Mouse (Mus musculus): ENCODE data around the gene Gna14. TPM values are rescaled to one million over a fixed set of nuclear protein-coding genes. Genes with fewer than 3 reads are reported as not detected.
A peak's percentile ranks its signal among the peaks of the same experiment; 100 is the strongest.

Gene Gna14
- polyA plus RNA-seq, 1 experiment from 2014 or later: 0.28 TPM

DNA sequence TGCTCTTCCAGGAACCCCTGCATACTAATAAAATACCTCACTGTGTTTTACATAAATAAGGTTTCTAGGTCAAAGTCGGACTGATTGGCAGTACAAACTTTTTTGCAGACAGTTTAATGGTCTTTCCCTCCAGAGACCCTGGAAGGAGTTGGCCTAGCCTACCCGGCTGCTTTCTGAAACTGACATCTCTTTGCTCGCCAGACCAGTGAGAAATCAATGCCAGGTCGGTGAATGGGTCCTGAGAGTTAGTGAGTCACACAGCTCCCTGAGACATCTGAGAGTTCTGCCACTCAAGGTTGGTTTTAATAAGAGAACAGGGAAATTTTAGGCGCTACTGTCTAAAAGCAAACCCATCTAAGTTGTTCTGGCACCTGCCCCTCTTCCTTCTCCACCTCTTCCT is 49.1 kb downstream of the Gna14 start:
- no peak overlapping the region for H3K4me3 ChIP-seq (ENCODE audit: low read depth, low read length)
- no peaks in the 10 kb centered on the region for H3K36me3 ChIP-seq (ENCODE audit: control insufficient read depth, insufficient read depth, low read length)
- H3K9ac ChIP-seq (ENCODE audit: low read depth, low read length): no peak overlapping the region
- WGBS: 70% methylated on average over 5 of the region's 5 CpGs
- H3K27ac ChIP-seq (ENCODE audit: low read depth, low read length): no peak overlapping the region
- H3K9me3 ChIP-seq (ENCODE audit: control insufficient read depth, low read length): no peaks in the 10 kb centered on the region
- H3K4me1 ChIP-seq (replicated peaks; ENCODE audit: control insufficient read depth, insufficient read depth, low read length): no peaks in the 10 kb centered on the region
- ATAC-seq (ENCODE audit: low FRiP score) (no peak), DNase-seq (ENCODE audit: low spot score) (no peak)
- no peaks in the 10 kb centered on the region for H3K27me3 ChIP-seq (ENCODE audit: control insufficient read depth, insufficient read depth, low read length)
- H3K4me2 ChIP-seq (replicated peaks; ENCODE audit: low read depth, low read length): no peak overlapping the region

DNA sequence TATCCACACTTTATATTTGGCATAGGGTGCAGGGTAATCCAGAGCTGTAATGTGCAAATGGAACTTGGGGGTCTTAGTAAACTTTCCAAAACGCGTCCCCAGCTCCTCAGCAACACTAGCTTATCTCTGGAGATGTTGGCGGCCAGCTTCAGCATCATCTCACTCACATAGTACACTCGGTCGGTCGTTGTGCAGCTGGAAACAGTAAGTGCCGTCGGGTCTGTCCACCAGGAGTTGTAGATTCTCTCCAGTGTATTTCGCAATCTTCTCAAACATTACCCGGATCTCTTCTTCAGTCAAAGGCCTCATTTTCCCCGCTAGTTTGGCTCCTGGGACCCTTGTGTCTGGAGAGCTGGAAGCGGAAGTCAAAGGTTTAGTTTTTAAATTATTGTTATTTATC is 55.2 kb downstream of the Gna14 start:
- Histone ChIP-seq H3K9me3 (ENCODE audit: control insufficient read depth, low read length) (no peaks in the 10 kb centered on the region), H3K36me3 (ENCODE audit: control insufficient read depth, insufficient read depth, low read length) (no peaks in the 10 kb centered on the region), H3K9ac (ENCODE audit: low read depth, low read length) (no peak overlapping the region), H3K27me3 (ENCODE audit: control insufficient read depth, insufficient read depth, low read length) (no peaks in the 10 kb centered on the region), H3K4me1 (replicated peaks; ENCODE audit: control insufficient read depth, insufficient read depth, low read length) (no peaks in the 10 kb centered on the region), H3K4me2 (replicated peaks; ENCODE audit: low read depth, low read length) (no peak overlapping the region), H3K4me3 (ENCODE audit: low read depth, low read length) (no peak overlapping the region), H3K27ac (ENCODE audit: low read depth, low read length) (no peak overlapping the region)
- DNase-seq (ENCODE audit: low spot score) (no peak), ATAC-seq (ENCODE audit: low FRiP score) (no peak)
- 67% methylated on average over 12 of the region's 12 CpGs for WGBS

DNA sequence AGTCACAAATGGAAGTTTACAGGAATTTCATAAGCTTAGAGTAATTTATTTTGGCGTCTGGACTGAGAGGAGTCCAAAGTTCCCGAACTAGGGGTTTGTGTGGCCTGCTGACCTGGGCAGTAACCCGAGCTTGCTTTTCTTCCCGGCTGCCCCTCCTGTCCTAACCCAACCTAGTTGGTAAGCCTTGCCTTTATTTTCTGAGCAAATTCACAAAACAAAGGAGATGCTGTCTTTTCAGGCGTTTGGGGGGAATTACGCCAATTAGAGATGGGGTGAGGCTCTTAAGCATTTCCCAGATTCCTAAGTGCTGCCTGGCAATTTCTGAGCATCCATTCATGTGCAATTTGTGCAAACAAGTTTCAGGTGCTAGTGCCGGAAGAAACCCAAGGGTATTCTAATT is 55.9 kb downstream of the Gna14 start:
- Histone ChIP-seq H3K36me3 (ENCODE audit: control insufficient read depth, insufficient read depth, low read length) (no peaks in the 10 kb centered on the region), H3K27me3 (ENCODE audit: control insufficient read depth, insufficient read depth, low read length) (no peaks in the 10 kb centered on the region), H3K9me3 (ENCODE audit: control insufficient read depth, low read length) (no peaks in the 10 kb centered on the region), H3K27ac (ENCODE audit: low read depth, low read length) (no peak overlapping the region), H3K4me1 (replicated peaks; ENCODE audit: control insufficient read depth, insufficient read depth, low read length) (no peaks in the 10 kb centered on the region), H3K9ac (ENCODE audit: low read depth, low read length) (no peak overlapping the region), H3K4me2 (replicated peaks; ENCODE audit: low read depth, low read length) (no peak overlapping the region), H3K4me3 (ENCODE audit: low read depth, low read length) (no peak overlapping the region)
- DNase-seq (ENCODE audit: low spot score) (no peak), ATAC-seq (ENCODE audit: low FRiP score) (no peak)
- WGBS: 22% methylated on average over 7 of the region's 7 CpGs

DNA sequence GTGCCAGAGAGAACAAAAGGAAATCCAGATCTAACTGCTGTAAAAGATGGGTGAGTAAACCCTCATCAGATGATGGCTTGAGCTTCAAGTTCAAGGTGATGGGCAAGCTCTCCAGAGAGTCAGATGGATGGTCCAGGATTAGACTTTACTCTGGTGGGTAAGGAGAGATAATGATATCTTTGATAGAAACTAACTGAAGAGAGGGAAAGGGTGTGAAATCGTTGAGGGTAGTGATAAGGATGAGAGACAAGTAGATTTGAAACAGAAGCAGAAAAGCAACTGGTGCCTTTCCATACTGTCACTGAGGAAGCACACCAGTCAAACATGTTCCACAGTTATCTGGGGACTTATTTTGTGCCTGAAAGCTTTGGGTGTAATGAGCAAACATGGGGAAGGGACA is 56.9 kb downstream of the Gna14 start:
- H3K4me2 ChIP-seq (replicated peaks; ENCODE audit: low read depth, low read length): no peak overlapping the region
- DNase-seq (ENCODE audit: low spot score) (no peak), ATAC-seq (ENCODE audit: low FRiP score) (no peak)
- H3K9ac ChIP-seq (ENCODE audit: low read depth, low read length): no peak overlapping the region
- WGBS: 85% methylated on average over 1 of the region's 1 CpGs
- H3K9me3 ChIP-seq (ENCODE audit: control insufficient read depth, low read length): no peaks in the 10 kb centered on the region
- no peaks in the 10 kb centered on the region for H3K4me1 ChIP-seq (replicated peaks; ENCODE audit: control insufficient read depth, insufficient read depth, low read length)
- H3K36me3 ChIP-seq (ENCODE audit: control insufficient read depth, insufficient read depth, low read length): no peaks in the 10 kb centered on the region
- no peak overlapping the region for H3K4me3 ChIP-seq (ENCODE audit: low read depth, low read length)
- H3K27ac ChIP-seq (ENCODE audit: low read depth, low read length): no peak overlapping the region
- no peaks in the 10 kb centered on the region for H3K27me3 ChIP-seq (ENCODE audit: control insufficient read depth, insufficient read depth, low read length)

DNA sequence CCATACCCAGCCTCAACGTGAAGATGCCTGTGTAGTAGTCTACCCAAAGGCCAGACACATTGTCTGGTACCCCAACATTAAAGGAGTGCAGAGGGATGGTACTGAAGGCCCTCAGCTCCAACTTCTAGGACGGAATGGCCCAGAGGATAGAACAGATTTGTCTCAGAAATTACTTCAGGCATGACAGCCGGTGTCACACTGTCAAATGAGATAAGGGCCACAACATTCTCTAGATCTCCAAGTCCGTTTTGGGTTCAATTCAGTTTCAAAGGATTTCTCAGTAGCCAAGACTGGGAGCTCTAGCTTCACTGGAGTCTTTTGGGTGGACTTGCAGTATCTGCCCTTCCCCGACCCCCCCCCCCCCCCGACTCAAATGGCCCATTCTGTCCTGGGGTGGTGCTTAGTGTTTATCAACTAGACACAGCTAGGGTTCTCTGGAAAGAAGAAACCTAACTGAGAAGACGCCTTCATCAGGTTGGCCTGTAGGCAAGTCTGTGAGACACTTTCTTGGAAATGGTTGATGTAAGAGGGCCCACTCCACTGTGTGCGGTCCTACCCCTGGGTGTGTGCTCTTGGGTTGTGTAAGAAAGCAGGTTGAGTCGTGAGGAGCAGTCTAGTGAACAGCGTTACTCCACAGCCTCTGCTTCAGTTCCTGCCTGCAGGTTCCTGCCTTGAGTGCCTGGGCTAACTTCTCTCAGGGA is 59.4 kb downstream of the Gna14 start:
- Histone ChIP-seq H3K4me1 (replicated peaks; ENCODE audit: control insufficient read depth, insufficient read depth, low read length) (no peaks in the 10 kb centered on the region), H3K27ac (ENCODE audit: low read depth, low read length) (no peak overlapping the region), H3K9ac (ENCODE audit: low read depth, low read length) (no peak overlapping the region), H3K36me3 (ENCODE audit: control insufficient read depth, insufficient read depth, low read length) (no peaks in the 10 kb centered on the region), H3K27me3 (ENCODE audit: control insufficient read depth, insufficient read depth, low read length) (no peaks in the 10 kb centered on the region), H3K4me2 (replicated peaks; ENCODE audit: low read depth, low read length) (no peak overlapping the region), H3K4me3 (ENCODE audit: low read depth, low read length) (no peak overlapping the region), H3K9me3 (ENCODE audit: control insufficient read depth, low read length) (no peaks in the 10 kb centered on the region)
- ATAC-seq (ENCODE audit: low FRiP score) (no peak), DNase-seq (ENCODE audit: low spot score) (no peak)
- whole genome bisulfite sequencing: 93% methylated on average over 10 of the region's 10 CpGs

DNA sequence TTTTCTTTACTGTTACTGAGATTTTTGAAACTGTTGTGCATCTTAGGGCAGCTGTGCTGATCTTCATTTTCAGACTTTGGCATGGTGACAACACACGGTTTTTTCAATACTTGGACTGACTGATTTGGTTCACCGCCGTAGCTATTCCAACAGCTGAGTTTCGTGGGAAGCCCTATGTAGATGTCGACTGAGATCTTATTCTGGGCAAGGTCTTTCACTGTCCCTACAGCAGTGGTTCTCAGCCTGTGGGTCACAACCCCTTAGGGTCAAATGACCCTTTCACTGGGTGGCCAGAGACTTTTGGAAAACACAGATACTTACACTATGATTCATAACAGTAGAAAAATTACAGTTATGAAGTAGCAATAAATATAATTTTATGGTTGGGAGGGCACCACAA is 60.5 kb downstream of the Gna14 start:
- Histone ChIP-seq H3K27ac (ENCODE audit: low read depth, low read length) (no peak overlapping the region), H3K4me1 (replicated peaks; ENCODE audit: control insufficient read depth, insufficient read depth, low read length) (no peaks in the 10 kb centered on the region), H3K4me3 (ENCODE audit: low read depth, low read length) (no peak overlapping the region), H3K9me3 (ENCODE audit: control insufficient read depth, low read length) (no peaks in the 10 kb centered on the region), H3K36me3 (ENCODE audit: control insufficient read depth, insufficient read depth, low read length) (no peaks in the 10 kb centered on the region), H3K9ac (ENCODE audit: low read depth, low read length) (no peak overlapping the region), H3K4me2 (replicated peaks; ENCODE audit: low read depth, low read length) (no peak overlapping the region), H3K27me3 (ENCODE audit: control insufficient read depth, insufficient read depth, low read length) (no peaks in the 10 kb centered on the region)
- WGBS: 85% methylated on average over 5 of the region's 5 CpGs
- no peak for ATAC-seq (ENCODE audit: low FRiP score)
- DNase-seq (ENCODE audit: low spot score): no peak

DNA sequence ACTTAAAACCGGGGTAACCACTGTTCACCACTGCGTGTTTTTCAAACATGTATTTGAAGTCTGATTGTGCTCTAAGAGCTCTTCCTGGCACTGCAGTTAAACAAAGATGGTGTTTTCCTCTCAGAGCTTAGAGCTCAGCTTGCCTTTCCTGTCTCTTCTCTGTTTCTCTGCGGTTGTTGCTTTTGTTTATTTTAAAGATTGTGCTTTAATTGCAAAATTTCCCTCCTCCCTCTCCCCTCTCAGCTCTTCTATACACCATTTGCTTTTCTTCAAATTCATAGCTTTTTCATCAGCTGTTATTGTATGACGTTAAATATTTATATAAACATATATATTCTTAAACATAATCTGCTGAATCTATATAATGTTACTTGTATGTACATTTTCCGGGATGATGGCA is 66.5 kb downstream of the Gna14 start:
- no peaks in the 10 kb centered on the region for H3K4me1 ChIP-seq (replicated peaks; ENCODE audit: control insufficient read depth, insufficient read depth, low read length)
- 81% methylated on average over 5 of the region's 5 CpGs for WGBS
- no peak overlapping the region for H3K9ac ChIP-seq (ENCODE audit: low read depth, low read length)

DNA sequence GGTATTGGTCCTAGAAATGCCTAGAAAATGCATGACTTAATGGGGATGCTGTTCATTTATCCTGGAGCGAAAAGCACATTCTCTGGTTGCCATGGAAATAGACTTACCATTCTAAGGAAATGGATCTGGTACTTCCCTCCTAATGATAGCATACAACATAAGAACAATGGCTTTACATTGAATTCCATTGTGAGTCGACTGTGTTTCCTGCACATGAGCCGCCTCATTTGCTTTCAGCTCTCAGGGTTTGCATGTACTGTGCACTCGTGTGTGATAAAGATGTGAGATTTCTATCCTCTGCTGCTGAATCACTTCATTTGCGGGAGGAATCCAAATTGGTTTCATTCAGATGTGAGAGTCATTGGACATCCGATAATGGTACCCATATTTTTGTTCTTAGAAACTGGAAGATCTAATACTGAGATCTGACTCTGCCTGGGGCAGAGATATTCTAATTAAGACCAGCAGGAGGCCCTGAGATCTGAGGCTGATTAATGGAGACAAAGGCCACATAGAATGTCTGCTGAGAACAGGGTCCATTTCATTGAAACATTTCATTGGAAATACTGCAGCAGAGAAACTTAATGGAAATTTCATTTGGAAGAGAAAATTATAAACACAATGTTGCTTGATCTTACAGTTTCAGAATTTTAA is 71.3 kb downstream of the Gna14 start:
- peak; percentile 93 for ATAC-seq (ENCODE audit: low FRiP score)
- peak; percentile 45 for DNase-seq (ENCODE audit: low spot score)
- WGBS: 27% methylated on average over 6 of the region's 6 CpGs

More for the DNA sequence above, 66.5 kb downstream of the Gna14 start:
- no peaks in the 10 kb centered on the region for H3K36me3 ChIP-seq (ENCODE audit: control insufficient read depth, insufficient read depth, low read length)
- ATAC-seq (ENCODE audit: low FRiP score): no peak
- no peak for DNase-seq (ENCODE audit: low spot score)
- H3K4me3 ChIP-seq (ENCODE audit: low read depth, low read length): no peak overlapping the region
- no peak overlapping the region for H3K4me2 ChIP-seq (replicated peaks; ENCODE audit: low read depth, low read length)
- H3K9me3 ChIP-seq (ENCODE audit: control insufficient read depth, low read length): no peaks in the 10 kb centered on the region
- H3K27me3 ChIP-seq (ENCODE audit: control insufficient read depth, insufficient read depth, low read length): no peaks in the 10 kb centered on the region; the same call in 1 of the 2 replicates
- H3K27ac ChIP-seq (ENCODE audit: low read depth, low read length): no peak overlapping the region

More for the DNA sequence above, 71.3 kb downstream of the Gna14 start:
- Histone ChIP-seq H3K9ac (ENCODE audit: low read depth, low read length) (no peak overlapping the region), H3K4me2 (replicated peaks; ENCODE audit: low read depth, low read length) (no peak overlapping the region), H3K27me3 (ENCODE audit: control insufficient read depth, insufficient read depth, low read length) (no peaks in the 10 kb centered on the region; the same call in 1 of the 2 replicates), H3K9me3 (ENCODE audit: control insufficient read depth, low read length) (peaks cover 3% of the 10 kb centered on the region), H3K36me3 (ENCODE audit: control insufficient read depth, insufficient read depth, low read length) (no peaks in the 10 kb centered on the region), H3K4me3 (ENCODE audit: low read depth, low read length) (no peak overlapping the region), H3K27ac (ENCODE audit: low read depth, low read length) (peak overlapping the region; percentile 60; the same call in 1 of the 2 replicates), H3K4me1 (replicated peaks; ENCODE audit: control insufficient read depth, insufficient read depth, low read length) (no peaks in the 10 kb centered on the region; the same call in 1 of the 2 replicates)
